Mouse (Mus musculus) embryo, embryonic 11 days (tissue): ENCODE data around the gene Lrcol1.

Experiments used
- DNase-seq: peaks from one replicate; pipeline ENCODE4 v3.0.0-alpha.2; 2015

The Lrcol1 gene

GRCm38 (mm10) chr5:110386371-110387330 is 42.1 kb downstream of the Lrcol1 start:
- peak; percentile 89 for DNase-seq

DNA sequence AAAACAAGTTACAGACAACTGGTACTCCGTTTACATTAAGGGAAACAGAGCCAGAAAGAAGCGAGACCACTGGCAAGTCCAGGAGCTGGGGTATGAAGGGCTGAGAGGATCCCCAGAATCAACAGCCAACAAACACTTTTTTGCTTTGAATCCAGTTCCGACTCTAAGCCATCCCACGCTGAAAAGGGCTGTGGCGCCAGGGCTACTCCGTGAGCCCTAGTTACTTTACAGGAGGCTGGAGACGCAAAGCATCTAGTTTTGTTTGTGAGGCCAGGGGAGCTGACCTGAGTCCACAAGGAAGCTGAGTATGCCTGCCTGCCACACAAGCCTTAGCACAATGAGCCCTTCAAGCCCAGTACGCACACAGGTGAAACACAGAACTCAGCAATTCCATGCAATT is 42.8 kb downstream of the Lrcol1 start:
- DNase-seq = no peak

DNA sequence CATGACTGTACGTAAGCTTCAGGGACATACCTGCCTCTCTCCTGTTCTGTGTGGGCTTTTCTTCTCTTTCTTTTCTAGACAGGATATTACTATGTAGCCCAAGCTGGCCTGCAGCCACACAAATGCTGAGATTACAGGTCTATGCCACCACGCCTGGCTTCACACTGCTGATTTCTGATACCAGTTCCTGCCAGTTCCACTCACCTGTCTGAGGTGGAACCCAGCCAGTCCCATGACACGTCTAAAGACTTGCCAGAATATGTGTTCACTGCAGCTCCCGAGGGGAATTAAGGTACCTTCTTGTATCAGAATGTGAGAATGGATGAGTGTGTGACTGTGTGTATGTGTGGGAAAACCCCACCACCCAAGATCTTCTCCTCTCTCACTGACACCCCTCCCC is 46.1 kb downstream of the Lrcol1 start:
- DNase-seq = no peak

GRCm38 (mm10) chr5:110392727-110393126 is 48.2 kb downstream of the Lrcol1 start:
- DNase-seq = peak; percentile 20

DNA sequence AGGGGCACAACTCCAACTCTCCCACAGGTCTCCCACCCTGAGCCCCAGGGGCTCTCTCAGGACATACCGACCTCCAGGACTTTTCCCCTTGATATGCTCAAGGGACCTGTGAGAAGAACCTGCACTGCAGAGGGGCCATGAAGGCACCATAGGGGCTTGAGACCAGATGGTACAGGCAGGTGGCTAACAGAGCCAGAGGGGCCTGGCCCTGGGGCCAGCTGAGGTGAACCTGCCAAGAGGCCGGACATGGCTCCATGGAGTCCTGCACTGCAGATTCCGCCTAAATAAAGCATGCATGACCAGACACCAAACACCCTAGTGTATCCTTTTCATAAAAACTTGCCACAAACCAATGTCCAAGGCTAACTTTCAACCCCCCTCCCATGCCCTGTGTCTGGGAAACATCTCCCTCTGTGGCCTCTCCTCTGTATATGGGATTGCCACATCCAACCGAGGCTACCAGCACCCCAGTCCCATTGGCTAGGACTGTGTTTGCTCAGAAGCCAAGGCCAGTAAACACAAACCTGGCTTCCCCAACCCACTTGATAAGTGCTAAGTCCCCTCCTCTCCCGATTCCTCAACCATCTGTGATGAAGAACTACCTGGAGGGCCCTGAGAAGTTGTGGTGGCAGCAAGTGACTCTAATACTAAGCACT is 50.6 kb downstream of the Lrcol1 start:
- DNase-seq = no peak

DNA sequence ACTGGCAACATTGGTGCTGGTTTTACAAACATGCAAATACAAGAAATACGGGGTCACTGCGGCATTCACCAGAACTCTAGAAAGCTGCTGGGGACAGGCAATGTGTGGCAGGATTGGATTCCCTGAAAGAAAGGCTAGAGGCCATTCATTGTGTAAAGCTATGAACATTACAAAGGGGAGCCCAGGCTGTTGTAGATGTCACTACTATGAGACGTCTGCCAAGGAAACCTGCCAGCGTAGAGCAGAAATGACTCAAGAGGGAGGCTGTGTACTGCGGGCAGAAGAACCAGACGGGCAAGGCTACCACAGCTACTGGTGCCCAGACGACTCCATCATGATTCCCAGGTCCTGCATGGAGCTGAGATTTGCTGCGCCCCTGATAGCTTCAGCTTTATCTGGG is 56.6 kb downstream of the Lrcol1 start:
- no peak for DNase-seq

GRCm38 (mm10) chr5:110402557-110402956 is 58.0 kb downstream of the Lrcol1 start:
- DNase-seq = no peak

GRCm38 (mm10) chr5:110403931-110404330 is 59.4 kb downstream of the Lrcol1 start:
- no peak for DNase-seq
